In genomic region chr12:103643336-103643735, GRCm38 (mm10) we compare ENCODE assay signal across 9 mouse cellular contexts. TPM values are rescaled to one million over a fixed set of nuclear protein-coding genes. Genes with fewer than 3 reads are reported as not detected.
A peak's percentile ranks its signal among the peaks of the same experiment; 100 is the strongest.
DNase-seq lines count a peak whose midpoint lies in the region; ATAC-seq and TF ChIP-seq lines count a peak whose summit lies in the region.
"Had no signal": no experiment of that assay in that cellular context is flagged by ENCODE, and none has a peak within 500 bp of the region (broad histone marks: within the 10 kb centered on the region; RNA-seq: fewer than 3 reads in every experiment).

No protein-coding gene starts in this region.

- H3K27ac ChIP-seq in cortical plate, adult 2 months (ENCODE audit: insufficient read depth, low read length): no peak overlapping the region
- H3K27ac ChIP-seq: stomach, embryonic 15.5 days had no signal

- no peak for TF ChIP-seq POLR2A in cortical plate, adult 2 months (IDR thresholded peaks at IDR 0.05; ENCODE audit: extremely low read depth, insufficient read depth, low read length)

- TF ChIP-seq CTCF in cortical plate, adult 2 months (IDR thresholded peaks at IDR 0.05; ENCODE audit: extremely low read depth, insufficient read depth, low read length): peak; percentile 78

- DNase-seq in 416B (ENCODE audit: low read depth): peak; percentile 48
- peak; percentile 72 to 93 for DNase-seq in layer of hippocampus, adult 18-20 months (ENCODE audit: low spot score in 2 of 2)
- DNase-seq in lung, postnatal 10 days: peak; percentile 84
- DNase-seq in retina, postnatal 1 day: peak; percentile 72
- DNase-seq in urinary bladder, adult 2 months (ENCODE audit: low spot score): peak; percentile 72

- ATAC-seq in activated CD4-positive, CD25-positive, alpha-beta regulatory T cell, adult 4 months: peak; percentile 52
- peak; percentile 68 for ATAC-seq in granulocyte monocyte progenitor cell, adult 5-6 weeks (replicated peaks; ENCODE audit: poor library complexity, severe bottlenecking)

- H3K4me1 ChIP-seq in cortical plate, adult 2 months (ENCODE audit: control insufficient read depth, insufficient read depth, low read length): no peaks in the 10 kb centered on the region
- H3K4me1 ChIP-seq: stomach, embryonic 15.5 days had no signal

- H3K4me3 ChIP-seq in cortical plate, adult 2 months (ENCODE audit: insufficient read depth, low read length): no peak overlapping the region
- H3K4me3 ChIP-seq: stomach, embryonic 15.5 days had no signal

RNA-seq across cellular contexts. Expression of gene Serpina10, which starts 12.1 kb away (rescaled TPM):
- polyA plus RNA-seq in activated CD4-positive, CD25-positive, alpha-beta regulatory T cell, adult 4 months (2017; shearing (Covaris generic)): not detected
- 0.04 TPM in 1 of 2 replicates, not detected in the other for polyA plus RNA-seq in cortical plate, adult 2 months (2012; rRNA removed)
- total RNA-seq in granulocyte monocyte progenitor cell, adult 5-6 weeks (2014; fragmentation: Nextera tagmentation): not detected in 2 replicates
- total RNA-seq in granulocyte monocyte progenitor cell, adult 5-6 weeks (2017): not detected in 2 replicates
- total RNA-seq in layer of hippocampus, adult 18-20 months (2021): not detected
- polyA plus RNA-seq in urinary bladder, adult 2 months (2012; rRNA removed): not detected in 2 replicates

RNA-seq across cellular contexts. Expression of gene Serpina6, which starts 13.7 kb away (rescaled TPM):
- polyA plus RNA-seq in activated CD4-positive, CD25-positive, alpha-beta regulatory T cell, adult 4 months (2017; shearing (Covaris generic)): not detected
- not detected in 2 replicates for polyA plus RNA-seq in cortical plate, adult 2 months (2012; rRNA removed)
- total RNA-seq in granulocyte monocyte progenitor cell, adult 5-6 weeks (2014; fragmentation: Nextera tagmentation): not detected in 2 replicates
- total RNA-seq in granulocyte monocyte progenitor cell, adult 5-6 weeks (2017): not detected in 2 replicates
- total RNA-seq in layer of hippocampus, adult 18-20 months (2021): not detected
- polyA plus RNA-seq in urinary bladder, adult 2 months (2012; rRNA removed): not detected in 2 replicates

RNA-seq across cellular contexts. Expression of gene Serpina16, which starts 32.6 kb away (rescaled TPM):
- not detected for polyA plus RNA-seq in activated CD4-positive, CD25-positive, alpha-beta regulatory T cell, adult 4 months (2017; shearing (Covaris generic))
- polyA plus RNA-seq in cortical plate, adult 2 months (2012; rRNA removed): not detected in 2 replicates
- total RNA-seq in granulocyte monocyte progenitor cell, adult 5-6 weeks (2014; fragmentation: Nextera tagmentation): not detected in 2 replicates
- total RNA-seq in granulocyte monocyte progenitor cell, adult 5-6 weeks (2017): not detected in 2 replicates
- total RNA-seq in layer of hippocampus, adult 18-20 months (2021): not detected
- not detected in 2 replicates for polyA plus RNA-seq in urinary bladder, adult 2 months (2012; rRNA removed)

RNA-seq across cellular contexts. Expression of gene Serpina1f, which starts 52.0 kb away (rescaled TPM):
- not detected for polyA plus RNA-seq in activated CD4-positive, CD25-positive, alpha-beta regulatory T cell, adult 4 months (2017; shearing (Covaris generic))
- not detected in 2 replicates for polyA plus RNA-seq in cortical plate, adult 2 months (2012; rRNA removed)
- not detected in 2 replicates for total RNA-seq in granulocyte monocyte progenitor cell, adult 5-6 weeks (2014; fragmentation: Nextera tagmentation)
- total RNA-seq in granulocyte monocyte progenitor cell, adult 5-6 weeks (2017): not detected in 2 replicates
- not detected for total RNA-seq in layer of hippocampus, adult 18-20 months (2021)
- polyA plus RNA-seq in urinary bladder, adult 2 months (2012; rRNA removed): not detected in 2 replicates
- polyA plus RNA-seq: stomach, embryonic 15.5 days had no signal
